Mouse (Mus musculus): ENCODE measurements around the gene Myh7b.

GRCm38 (mm10) chr2:155582384-155582995 lies 28.5 kb upstream of the Myh7b start:
- TF ChIP-seq CTCF (IDR thresholded peaks at IDR 0.05; ENCODE audit: insufficient read depth, low read depth, low read length) (no peak), POLR2A (IDR thresholded peaks at IDR 0.05; ENCODE audit: insufficient read depth, low read depth, low read length) (no peak)
